Mouse (Mus musculus) spleen, postnatal 4 days (tissue): ENCODE results near the gene Hcar2.

Source experiments
- DNase-seq, 2 experiments: peaks; one replicate each; pipeline ENCODE4 v3.0.0; 2022; ENCODE audit warnings: low spot score in 2 of 2

Hcar2 gene

DNA sequence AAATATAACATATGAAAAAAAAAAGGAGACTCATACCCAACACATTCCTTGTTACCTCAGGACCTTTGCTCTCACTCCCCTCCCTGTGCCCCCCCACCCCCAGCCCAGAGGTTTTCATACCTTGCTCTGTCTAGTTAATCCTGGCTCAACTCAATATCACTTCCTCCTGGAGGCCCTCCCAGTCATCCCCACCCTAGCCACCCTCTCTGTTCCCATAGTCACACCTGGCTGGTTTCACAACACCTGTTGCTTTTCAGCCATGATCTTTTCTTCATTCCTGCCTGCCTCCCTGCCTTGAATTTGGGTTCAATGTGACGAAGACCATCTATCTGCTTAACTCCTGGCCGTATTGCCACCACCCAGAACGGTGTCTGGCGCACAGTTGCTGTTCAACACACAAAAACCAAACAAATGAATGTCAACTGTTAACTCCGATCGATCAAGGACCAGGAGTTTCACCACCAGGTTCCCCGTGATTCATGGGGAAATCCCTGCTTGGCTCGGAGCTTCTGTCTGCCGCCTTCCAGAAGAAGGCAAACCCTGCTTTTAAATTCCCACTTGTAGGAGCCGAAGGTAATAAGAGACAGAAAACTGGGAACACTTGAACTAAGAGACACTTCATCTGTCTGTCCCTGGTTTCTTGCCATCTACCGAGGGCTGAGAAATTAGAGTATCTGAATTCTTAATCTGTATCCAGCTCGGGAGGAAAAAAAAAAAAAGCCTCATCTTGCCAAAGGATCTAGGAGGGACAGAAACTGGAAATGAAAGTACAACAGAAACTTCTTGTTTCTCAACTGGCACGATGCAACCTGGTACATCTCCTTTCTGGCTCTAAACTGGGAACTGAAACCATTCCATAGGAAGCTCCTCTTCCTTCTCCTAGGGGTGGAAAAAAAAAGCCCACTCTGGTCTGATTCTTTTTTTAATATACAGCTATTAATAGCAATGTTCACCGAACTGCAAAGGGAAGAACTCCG lies 2.6 kb downstream of the Hcar2 start:
- DNase-seq, result no peak

DNA sequence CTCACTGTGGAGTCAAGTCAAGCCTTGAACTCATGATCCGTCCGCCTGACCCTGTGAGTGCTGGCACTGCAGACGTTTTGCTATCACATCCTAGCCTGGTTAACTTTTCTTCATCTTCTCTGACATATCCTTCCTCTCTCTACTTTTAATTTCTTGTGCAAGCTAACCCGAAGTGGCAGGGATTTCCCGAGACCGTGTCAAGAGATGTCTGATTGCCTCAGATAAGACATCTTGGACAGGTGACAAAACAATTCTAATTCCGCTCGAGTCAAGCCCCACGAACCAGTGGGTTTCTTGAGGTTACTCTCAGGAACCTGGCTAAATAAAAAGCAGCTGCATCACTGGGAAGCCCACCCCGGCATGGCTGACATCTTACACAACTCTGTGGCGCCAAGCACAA lies 6.5 kb downstream of the Hcar2 start:
- no peak for DNase-seq

DNA sequence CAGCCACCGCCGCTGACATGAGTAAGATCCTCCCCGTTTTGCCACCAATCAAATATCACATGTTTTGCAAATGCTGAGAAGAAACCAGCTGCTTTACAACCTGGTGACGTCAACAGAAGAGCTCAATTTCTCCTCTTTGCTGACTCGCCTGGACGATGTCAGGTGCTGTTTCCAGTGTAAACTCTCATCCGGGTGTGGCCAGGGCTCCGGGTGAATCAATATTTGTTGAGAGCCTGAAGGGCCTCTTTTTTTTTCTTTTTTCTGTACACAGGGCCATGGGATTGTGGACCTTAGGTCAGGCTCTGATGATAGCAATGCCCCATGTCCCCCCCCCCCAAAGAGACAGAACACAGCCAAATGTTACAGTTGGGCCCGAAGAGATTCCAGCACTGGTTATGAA lies 10.8 kb downstream of the Hcar2 start:
- no peak for DNase-seq

DNA sequence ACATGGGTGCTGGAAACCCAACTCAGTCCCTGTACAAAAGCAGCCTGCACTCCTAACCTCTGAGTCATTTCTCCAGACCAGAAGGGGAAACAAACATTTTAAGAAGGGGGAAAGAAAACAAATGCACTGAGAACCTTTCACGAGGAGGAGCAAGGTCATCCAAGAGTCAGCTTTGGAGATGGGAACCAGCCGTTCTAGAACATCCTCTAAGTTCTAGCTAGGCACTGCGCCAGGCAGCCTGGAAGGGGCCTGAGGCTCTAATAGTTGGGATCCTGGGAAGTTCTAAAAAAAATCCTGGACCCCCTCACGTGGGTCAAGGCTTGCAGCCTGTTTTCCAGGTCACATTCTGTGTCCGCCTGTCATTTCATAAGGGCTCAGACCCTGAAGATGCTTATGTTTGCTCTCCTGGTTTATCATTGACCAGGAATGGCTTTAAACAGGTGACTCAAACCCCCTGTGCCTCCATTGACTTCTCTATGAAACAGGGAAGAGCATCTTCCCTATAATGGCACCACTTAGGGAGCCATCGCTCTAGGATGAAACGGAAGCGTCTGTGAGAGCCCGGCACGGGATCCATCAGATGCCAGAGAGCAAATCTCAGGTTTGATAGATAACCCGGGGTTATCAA lies 11.3 kb downstream of the Hcar2 start:
- DNase-seq, result no peak

DNA sequence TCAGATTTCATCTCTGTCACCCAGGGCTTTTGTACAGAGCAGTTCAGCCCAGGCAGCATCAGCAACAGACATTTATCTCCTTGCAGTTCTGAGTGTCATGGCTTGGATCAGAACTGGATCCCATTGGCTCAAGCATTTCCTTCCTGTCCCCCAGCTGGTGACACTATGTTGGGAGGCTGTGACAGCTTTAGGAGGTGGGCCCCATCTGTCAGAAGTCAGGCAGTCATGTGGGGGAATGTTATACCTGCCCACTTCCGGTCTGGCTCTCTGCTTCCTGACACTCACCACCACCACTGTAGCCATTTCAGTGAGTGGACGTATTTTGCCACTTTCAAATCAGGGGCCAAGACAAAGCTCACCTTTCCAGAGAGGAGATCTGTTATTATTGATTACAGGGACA lies 13.9 kb downstream of the Hcar2 start:
- DNase-seq, result no peak

DNA sequence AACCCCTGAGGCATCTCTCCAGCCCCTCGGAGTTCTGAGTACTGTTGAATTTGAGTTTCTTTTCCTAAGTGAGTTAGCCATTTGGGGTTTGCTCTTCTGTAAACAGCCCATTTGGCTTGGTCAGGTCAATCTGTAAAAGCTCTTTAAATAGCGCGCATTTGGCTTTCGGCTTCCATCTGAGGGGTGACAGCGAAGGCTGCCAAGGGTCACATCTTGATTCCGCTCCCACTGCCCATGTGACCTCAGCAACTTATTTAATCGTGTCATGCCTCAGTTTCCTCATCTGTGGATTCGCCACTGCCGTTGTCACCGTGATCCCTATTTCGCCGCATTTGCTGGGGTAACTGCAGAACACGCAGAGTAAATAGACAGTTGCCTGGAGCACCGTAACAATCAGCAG lies 21.0 kb downstream of the Hcar2 start:
- no peak for DNase-seq

DNA sequence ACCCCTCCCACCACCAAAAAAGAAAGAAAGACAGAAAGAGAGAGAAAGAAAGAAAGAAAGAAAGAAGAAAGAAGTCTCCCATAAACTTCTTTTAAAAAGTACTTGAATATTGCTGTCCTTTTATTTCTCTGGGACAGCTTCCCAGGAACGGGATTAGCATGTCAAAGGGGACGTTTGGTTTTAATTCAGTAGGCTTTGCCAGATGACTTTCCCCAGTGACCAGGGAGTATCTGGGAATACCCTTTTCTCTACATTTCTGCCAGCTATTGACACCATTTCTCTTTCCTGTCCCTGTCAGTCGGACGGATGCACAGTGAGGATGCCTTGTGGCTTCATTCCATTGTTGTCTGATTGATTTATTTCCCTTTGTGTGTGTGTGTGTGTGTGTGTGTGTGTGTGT lies 21.5 kb downstream of the Hcar2 start:
- no peak for DNase-seq

DNA sequence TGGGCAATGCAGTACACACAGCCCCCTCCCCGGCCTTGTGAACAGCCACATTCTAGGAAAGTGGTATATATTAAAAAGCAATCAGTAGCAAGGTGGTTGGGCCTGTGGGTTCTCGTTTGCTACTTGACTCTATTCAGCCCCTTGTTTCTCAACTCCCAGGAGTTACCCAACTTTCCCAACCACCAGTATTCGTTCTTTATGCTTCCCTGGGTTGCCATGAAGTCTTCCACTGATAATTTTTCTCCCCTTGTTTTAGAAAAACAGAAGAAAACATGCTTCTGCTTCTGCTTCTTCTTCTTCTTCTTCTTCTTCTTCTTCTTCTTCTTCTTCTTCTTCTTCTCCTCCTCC lies 22.4 kb downstream of the Hcar2 start:
- DNase-seq, result no peak

DNA sequence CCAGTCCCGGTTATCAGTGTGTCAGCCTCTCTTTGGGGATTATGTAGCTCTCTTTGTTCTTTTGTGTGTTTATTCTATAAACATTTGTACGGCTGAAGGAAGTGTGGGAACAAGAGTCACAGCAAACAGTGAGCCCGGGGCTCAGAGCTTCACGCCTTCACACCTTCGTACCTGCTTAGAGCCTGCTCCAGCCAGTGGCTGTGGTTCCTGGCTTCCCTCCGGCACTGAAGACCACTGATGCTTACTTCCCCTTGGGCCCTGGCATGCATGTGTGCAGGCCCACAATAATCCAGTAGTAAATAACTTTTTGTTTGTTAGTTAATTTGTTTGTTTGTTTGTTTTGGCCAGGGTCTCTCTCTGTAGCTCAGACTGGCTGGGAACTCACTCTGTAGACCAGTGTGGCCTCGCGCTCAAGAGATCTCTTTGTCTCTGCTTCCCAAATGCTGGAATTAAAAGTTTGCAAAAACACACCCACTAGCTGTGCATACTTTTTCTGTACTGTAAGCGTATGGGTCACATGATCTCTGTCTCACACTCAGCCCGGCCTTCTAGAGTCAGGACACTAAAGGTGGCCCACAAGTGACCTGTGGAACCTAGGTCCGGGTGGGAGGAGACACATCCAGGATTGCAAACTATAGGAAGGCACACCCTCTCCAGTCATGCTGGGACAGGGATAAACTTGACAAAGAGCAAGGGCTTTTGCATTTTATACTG lies 22.9 kb downstream of the Hcar2 start:
- DNase-seq, result no peak

DNA sequence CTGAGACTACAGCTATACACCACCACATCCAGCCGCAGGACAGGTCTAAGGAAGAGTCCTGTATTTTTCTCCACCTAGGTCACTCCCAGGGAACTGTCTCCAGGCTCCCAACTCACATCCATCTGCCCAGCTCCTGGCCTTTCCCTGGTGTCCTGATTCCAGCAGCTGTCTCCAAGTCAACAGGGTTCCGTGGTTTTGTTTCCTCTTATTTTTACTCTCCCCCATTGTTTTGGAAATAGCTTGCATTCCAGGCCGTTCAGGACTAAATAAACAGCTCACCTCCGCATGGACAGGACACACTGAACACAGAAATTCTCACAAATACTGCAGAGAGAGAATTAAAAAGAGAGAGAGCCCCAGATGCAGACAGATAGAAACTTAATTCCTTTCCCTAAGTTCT lies 27.9 kb downstream of the Hcar2 start:
- no peak for DNase-seq

DNA sequence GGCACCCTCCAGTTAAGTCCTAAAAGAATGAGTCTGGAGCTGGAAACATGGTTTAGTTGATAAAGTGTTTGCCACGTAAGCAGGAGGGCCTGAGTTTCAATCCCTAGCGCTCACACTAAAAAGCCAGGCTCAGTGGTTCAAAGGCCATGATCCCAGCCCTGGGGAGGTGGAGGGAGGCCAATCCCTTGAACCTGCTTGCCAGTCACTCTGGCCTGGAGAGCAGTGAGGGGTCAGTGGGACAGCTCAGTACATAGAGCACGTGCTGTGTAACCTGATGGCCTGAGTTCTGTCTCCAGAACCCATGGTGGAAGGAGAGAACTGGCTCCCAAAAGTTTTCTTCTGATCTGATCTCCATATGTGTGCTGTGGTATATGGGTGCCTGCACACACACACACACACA lies 30.5 kb downstream of the Hcar2 start:
- no peak for DNase-seq

DNA sequence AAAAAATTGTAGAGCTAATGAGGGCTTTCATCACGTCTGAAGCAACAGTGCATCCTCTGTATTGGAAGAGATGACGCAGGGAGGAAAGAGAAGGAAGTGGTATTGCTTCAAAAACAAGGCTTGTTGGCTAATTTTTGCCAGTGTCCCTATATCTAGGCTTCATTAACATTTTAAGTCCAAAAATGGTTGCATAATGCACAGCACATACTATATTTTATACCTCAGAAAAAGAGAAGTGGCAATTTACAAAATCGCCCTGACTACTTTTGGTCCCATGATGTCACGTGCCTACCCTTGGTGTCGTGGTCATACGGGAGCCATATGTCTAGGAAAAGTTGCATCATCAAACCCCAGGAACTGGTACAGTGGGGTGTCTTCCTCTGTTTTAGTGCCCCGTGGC lies 33.0 kb downstream of the Hcar2 start:
- no peak for DNase-seq

DNA sequence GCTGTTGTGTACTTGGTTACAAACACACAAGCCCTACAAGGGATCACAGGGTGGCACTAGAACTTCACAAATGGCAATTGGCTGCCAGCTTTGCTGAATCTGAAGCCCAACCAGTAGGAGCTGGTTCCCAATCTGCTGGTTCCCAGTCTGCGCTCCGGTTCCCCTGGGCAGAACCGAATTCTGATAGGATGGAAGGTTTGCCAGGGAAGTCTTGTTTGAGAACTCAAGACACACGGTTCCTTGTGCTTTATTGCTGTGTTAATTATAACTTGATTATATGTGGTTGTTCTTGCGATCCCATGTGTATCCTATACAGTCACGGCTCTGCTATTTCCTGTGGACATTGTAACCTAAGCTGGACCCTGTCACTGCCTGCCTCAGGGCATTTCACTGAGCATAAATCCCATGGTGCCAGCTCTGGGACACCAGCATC lies 37.6 kb downstream of the Hcar2 start:
- no peak for DNase-seq

DNA sequence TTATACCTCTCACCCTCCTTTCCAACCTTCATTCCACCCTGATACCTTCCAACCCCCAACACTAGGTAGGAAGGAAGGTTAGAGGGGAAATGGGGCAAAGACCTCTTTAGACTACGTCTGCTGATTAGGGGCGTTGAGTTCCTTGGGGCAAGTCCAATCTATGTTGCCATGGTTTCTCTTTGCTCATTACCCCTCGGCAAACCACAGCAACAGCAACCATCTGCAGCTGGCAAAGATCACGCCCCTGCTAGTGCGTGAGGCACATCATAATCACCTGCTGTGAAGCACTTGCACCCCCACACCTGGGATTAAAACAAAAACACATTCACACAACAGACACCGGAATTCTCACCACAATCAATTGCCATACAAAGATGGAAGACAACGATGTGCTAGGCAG lies 42.6 kb downstream of the Hcar2 start:
- DNase-seq, result no peak

DNA sequence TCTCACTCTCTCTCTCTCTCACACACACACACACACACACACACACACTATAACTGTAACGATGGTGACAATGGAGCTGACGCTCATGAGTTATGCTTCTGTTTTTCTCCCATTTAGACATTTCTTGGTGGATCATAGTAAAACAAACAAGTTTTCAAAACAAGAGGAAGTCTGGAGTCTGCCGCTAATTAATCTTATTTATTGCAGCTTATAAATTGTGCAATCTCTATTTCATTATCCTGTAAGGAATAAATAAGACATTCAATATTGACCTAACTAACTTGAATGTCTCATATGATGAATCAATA lies 44.1 kb downstream of the Hcar2 start:
- DNase-seq, result no peak

DNA sequence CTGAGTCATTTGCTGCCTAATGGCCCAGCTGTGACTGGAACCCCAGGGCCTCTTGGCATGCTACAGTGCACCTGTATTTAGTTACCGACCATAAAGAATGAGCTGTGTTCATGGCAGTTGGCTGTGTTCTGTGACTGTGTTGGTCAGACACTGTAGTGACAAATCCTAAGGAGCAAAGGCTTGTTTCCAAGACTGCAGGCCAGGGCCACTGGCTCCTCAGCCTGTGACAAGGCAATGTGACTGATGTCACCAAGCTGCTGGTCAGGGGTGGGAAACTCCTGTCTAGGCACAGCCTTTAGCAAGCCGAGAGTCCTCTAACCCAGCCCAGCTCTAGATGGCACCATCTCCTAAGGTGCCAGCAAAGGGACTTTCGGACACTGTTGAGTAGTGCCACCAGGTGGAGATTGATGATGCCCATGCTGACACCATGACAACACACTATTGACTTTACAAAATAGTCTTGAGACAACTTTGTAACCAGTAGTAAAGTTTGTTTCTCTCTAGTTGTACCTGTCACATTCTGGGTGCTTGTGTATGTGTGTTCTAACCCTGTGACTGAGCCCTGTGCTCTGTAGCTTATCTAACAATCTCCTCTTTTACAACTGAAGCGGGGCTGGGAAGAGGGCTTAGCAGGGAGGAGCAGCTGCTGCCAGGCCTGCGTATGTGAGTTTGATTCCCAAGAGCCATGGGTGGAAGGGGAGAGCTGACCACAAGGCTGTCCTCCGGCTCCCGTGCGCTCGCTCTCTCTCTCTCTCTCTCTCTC lies 44.6 kb downstream of the Hcar2 start:
- DNase-seq, result no peak

DNA sequence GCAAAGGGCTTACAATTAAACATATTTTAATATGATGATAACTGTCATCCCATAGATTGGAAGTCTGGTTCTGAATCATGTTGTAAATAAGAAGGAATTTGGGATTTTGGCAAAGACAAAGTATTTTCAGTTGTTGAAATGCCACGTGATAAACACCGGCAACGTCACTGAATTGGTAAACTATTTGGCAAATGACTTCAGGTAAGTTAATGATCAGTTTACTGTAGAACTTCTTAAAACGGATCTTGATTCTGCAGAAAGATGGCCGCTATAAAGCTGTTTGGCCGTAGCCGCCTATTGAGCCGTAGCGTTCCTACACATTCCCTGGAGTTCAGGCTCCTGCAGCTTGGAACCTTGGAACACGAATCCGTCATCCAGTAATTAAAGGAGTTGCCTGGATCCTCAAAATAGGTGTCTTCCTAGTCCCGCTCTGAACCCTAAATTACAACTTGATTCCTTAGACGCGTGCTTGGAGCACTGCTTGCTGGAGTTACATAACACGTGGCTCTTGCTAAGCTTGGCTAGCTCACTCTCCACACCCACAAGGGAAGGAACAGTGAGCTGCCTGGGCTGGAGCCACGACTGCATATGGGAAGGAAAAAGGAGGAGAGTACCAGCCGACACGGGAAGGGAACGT lies 46.2 kb downstream of the Hcar2 start:
- no peak for DNase-seq

DNA sequence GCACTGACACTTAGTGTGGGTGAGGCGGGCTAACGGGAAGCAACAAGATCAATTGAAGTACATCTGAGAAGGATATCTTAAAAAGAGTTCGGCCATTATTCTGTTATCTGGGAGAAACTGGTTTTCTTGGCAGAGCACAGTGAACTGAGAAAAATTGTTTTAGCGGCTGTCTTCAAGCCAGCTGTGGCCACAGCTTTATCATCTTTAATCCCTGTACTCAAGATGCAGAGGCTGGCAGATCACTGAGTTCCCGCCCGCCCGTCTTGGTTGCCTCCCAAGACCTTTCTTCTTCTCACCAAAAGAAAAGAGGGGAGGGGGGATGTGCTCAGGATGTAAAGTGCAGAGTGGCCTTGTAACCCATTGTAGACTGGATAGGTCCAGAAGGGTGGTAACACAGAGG lies 48.4 kb downstream of the Hcar2 start:
- no peak for DNase-seq
